Mouse (Mus musculus): Measurements from ENCODE around the gene Cdc42ep2.
A peak's percentile ranks its signal among the peaks of the same experiment; 100 is the strongest.

The Cdc42ep2 gene

GRCm38 (mm10) chr19:5924713-5925093 is at the start of gene Cdc42ep2:
Gene Cdc42ep2, minus strand, starts transcription at chr19:5924816.
- DNase-seq = peak; percentile 87 to 95

DNA sequence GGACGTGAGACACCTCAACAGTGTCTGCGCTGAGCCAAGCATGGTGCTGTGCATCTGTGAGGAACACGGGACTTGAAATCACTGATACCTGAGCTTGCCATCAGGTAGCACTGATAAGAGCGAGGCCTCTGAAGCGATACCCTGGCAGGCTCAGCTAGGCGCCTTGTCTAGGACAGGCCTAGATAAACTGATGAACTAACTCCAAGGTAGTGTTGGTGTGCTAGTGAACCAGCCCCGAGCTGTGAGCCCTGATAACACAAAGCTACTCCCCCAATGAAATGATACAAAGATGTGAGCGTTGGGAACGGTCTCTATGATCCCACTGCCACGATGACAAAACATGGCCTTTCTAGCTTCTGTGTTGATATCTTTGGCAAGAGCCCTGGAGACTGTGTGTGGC is 43.0 kb upstream of the Cdc42ep2 start:
- DNase-seq = no peak

- DNase-seq = no peak
Measured at GRCm38 (mm10) chr19:5966786-5967185, 42.2 kb upstream of the Cdc42ep2 start.

DNA sequence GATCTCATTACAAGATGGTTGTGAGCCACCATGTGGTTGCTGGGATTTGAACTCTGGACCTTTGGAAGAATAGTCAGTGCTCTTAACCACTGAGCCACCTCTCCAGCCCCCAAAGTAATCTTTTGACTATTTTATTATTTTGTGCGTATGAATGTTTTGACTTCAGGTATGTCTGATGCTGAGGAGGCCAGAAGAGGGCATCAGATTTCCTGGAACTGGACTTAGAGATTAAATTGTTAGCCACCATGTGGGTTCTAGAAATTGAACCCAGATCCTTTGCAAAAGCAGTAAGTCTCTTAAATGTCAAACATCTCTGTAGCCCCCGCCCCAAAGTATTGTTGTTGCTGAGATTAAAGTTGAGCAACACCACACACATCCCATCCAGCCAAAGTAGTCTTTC is 41.3 kb upstream of the Cdc42ep2 start:
- no peak for DNase-seq

- peak; percentile 52 to 75 for DNase-seq
Measured at GRCm38 (mm10) chr19:5965280-5965679, 40.7 kb upstream of the Cdc42ep2 start.

DNA sequence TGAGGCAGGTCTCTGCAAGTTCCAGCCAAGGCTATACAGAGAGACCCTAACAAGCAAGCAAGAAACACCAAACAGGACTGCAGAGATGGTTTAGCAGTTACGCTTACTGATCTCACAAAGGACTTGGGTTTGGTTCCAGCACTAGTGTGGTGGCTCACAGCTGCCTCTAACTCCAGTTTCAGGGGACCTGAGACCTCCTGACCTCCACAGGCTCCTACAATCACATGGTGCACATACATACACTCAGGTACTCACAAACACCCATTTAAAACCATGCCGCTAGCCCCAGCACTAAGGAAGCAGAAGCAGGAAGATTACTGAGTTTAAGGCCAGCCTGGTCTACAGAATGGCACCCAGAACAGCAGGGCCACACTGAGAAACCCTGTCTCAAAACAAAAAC is 40.2 kb upstream of the Cdc42ep2 start:
- DNase-seq = no peak

GRCm38 (mm10) chr19:5963883-5964562 is 39.4 kb upstream of the Cdc42ep2 start, which contains the start of gene Pola2:
Gene Pola2, minus strand, starts transcription at chr19:5964202.
- DNase-seq = peak; percentile 80 to 89

GRCm38 (mm10) chr19:5962651-5963050 is 38.0 kb upstream of the Cdc42ep2 start:
- no peak for DNase-seq

DNA sequence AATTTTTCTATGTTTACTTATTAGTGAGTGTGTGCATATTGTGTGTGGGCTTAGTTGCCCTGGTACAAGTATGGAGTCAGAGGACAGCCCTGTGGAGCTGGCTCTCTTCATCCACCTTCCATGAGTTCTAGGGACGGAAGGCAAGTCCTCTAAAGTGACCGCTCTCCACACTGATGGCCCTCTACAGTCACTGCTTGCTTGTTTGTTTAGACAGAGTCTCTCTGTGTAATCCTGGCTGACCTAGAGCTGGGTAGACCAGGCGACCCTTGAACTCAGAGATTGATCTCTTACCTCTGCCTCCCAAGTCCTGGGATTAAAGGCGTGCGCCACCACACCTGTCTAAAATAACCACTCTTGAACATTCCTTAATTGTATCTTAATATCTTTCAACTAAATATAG is 32.8 kb upstream of the Cdc42ep2 start:
- no peak for DNase-seq

- peak; percentile 30 to 75 for DNase-seq
Measured at GRCm38 (mm10) chr19:5956685-5957084, 32.1 kb upstream of the Cdc42ep2 start.

GRCm38 (mm10) chr19:5955704-5956670 is 31.4 kb upstream of the Cdc42ep2 start:
- no peak for DNase-seq

GRCm38 (mm10) chr19:5954936-5955335 is 30.3 kb upstream of the Cdc42ep2 start:
- no peak for DNase-seq

- no peak for DNase-seq
Measured at GRCm38 (mm10) chr19:5954031-5954710, 29.6 kb upstream of the Cdc42ep2 start.

DNA sequence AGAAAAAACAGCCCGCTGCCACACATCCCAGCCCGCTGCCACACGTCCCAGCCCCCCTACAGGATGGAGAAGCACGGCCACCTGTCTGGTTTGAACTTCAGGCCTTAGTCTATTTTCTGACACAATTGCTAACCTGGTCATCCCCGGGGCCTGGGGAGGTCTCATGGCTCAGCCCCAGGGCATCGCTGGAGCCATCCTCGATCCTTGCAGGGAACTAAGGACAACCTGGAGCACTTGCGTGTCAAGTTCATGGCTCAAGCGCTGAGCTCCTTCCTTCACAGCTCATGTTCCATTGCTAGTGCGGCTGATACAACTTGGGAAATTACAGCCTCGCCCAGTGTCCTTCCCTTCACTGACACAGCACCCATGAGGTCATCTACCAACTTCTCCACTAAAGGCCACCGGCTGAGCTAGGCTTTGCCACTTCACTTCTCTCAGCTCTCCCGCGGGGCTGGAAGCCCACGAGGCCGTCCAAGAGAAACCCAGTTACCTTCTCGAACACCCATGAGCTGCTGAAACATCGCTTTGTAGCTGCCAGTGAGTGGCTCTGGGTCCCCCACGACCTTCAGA is 28.7 kb upstream of the Cdc42ep2 start:
- DNase-seq = no peak

GRCm38 (mm10) chr19:5952071-5952691 is 27.6 kb upstream of the Cdc42ep2 start:
- no peak for DNase-seq

DNA sequence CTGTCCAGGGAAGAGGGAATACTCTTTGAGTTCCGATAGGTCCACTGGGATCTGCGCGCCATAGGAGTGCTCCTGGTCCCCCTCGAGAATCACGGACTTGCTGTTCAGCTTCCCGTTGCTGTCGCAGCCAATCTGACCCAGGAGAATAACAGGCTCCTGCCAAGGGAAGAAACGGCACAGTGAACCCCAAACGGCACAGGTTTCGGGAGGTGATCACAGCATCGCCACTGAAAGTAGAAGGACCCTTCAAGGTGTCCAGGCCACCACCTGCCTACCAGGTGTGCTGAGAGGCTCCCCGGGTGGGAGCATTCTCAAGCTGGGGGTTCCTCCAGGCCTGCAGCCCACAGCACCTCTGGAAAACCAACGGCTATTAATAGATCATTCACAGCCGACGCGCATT is 27.0 kb upstream of the Cdc42ep2 start:
- no peak for DNase-seq

DNA sequence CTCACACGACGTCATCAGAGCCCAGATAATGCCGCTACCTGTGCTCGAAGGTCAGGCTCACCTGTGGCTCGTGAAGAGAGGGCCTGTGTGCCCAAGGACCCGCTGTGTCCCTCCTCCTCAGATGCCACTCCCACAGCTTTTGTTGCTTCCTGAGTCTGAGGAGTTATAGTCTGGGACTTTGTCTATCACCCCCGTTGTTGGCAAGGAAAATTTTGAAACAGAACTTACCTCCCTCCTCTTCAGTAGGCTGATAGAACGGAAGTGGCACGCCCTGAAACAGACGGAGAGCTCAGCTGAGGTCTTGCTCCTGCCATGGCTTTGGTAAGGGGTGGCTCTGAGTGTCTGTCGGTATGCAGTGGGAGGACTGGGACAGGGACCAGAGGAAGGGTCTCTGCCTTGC is 25.6 kb upstream of the Cdc42ep2 start:
- no peak for DNase-seq

DNA sequence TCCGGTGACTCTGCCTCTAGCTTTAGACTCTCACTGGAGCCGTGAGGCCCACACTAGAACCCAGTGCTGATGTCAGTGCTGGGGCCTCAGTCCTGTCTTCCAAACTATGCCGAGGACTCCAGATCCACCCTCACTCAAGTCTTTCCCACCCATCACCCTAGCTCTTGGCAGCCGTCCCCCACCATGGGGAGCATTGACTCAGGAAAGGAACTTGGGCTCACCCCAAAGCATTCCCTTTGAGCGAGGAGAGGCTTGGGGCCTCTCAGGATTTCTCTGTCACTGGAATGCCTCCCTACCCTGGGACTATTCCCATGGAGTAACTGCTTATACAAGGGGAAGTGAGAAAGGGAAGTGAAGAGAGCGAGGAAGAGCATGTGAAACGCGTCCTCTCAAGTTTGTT is 21.3 kb upstream of the Cdc42ep2 start:
- no peak for DNase-seq

- DNase-seq = no peak
Measured at GRCm38 (mm10) chr19:5945027-5945426, 20.4 kb upstream of the Cdc42ep2 start.

DNA sequence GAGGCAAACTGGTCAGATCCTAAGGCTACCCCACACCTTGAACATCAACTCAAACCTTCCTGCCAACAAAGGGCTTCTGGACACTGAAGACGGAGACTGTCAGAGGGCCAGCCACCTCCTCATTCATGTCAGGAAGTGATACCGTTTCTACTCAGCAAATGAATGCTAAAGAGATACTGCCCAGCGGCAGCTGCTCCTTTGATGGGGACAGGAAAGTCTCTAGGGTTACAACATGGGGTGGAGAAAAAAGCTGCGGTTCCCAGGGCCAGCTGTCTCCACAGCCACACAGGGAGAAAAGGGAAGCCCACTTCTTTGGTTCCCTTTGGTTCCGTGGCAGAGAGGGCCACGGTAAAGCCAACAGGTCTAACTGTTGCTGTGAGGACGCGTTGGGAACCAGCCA is 19.5 kb upstream of the Cdc42ep2 start:
- no peak for DNase-seq

DNA sequence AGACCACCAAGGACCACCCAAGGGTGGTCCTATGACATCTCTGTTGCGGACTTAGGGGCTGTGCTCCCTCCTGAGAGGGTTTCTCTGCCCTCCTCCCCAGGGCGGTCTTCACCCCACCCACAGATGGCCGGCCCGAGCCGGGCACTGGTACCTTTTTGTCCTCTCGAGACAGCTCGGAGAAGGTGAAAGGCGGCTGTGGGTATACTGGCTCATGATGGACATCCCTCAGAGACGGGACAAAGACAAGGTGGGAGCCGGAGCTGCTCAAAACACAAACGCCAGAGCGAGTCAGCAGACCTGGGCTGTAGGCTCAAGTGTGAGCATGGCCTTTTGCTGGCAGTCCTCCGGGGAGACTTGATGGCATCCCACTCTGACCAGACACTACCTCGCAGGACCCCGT is 18.8 kb upstream of the Cdc42ep2 start:
- DNase-seq = no peak

DNA sequence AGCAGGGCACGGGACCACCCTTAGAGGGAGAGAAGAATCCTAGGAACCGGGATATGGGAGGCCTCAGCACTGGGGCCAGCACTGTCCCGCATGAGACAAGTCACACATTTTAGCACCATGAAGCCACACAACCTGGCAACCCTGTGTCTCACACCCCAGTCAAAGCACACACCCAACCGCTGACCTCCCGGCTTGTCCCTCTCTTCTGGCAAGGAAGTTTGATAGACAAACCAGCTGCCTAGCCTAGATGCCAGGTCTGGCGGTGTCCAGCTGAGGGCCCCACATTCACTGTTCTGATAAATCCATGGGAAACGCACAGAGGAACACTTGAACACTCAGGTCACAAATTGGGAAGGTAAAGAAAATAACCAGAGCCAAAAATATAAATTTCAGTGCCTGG is 18.0 kb upstream of the Cdc42ep2 start:
- no peak for DNase-seq

DNA sequence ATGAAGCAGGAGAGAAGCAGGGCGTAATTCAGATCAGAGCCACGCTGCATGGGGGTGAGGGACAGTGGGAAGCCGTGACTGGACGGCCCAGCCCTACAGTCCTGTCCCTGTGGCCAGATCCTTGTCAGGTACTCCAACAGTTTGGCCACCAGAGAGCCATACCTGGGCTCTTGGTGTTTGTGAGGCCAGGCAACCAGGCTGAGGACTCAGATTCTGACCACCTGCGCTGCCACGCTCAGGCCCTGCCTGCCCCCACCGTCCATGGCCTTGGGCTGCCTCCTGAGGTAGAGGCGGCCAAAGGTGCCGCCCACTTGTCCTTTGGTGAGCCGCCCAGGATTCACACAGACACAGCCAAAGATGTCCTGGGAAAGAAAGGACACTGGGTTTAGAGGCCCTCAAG is 16.0 kb upstream of the Cdc42ep2 start:
- no peak for DNase-seq
